Mouse (Mus musculus): ENCODE measurements around the gene Abca9. TPM values are rescaled to one million over a fixed set of nuclear protein-coding genes. Genes with fewer than 3 reads are reported as not detected.

Abca9 gene
- 6.3 and 6.8 TPM in 2 replicates for polyA plus RNA-seq (2014; fragmentation: Nextera tagmentation; extraction: Ambion mirVana)

- Histone ChIP-seq H3K4me1 (ENCODE audit: insufficient read depth) (0 out of 2 replicates have a peak, but pooled peaks cover 5% of the 10 kb centered on the region), H3K27ac (ENCODE audit: low read depth) (peak within 1 kb of the TSS; percentile 86), H3K4me3 (ENCODE audit: low read depth, low read length) (peak within 1 kb of the TSS; percentile 23), H3K9ac (peak within 1 kb of the TSS; percentile 9; the same call in 1 of the 2 replicates), H3K27me3 (ENCODE audit: insufficient read depth, low read length) (no peaks in the 10 kb centered on the region), H3K9me3 (ENCODE audit: low read depth, low read length) (no peaks in the 10 kb centered on the region), H3K36me3 (ENCODE audit: insufficient read depth) (no peaks in the 10 kb centered on the region), H3K4me2 (peak within 1 kb of the TSS; percentile 52)
- WGBS, result 17% methylated on average over 12 of the region's 12 CpGs
- ATAC-seq (ENCODE audit: insufficient read depth), result peak; percentile 79
- TF ChIP-seq CTCF (IDR thresholded peaks at IDR 0.05; ENCODE audit: low read depth), result no peak
- DNase-seq, result peak; percentile 60
Observed at GRCm38 (mm10) chr11:110167459-110168251, at the start of gene Abca9. Gene Abca9, minus strand, starts transcription at chr11:110168196.

- no peaks in the 10 kb centered on the region for H3K4me1 ChIP-seq (ENCODE audit: insufficient read depth)
- H3K27ac ChIP-seq (ENCODE audit: low read depth), result peak overlapping the region; percentile 56; the same call in 1 of the 2 replicates
- DNase-seq, result peak; percentile 80
- no peak overlapping the region for H3K4me3 ChIP-seq (ENCODE audit: low read depth, low read length)
- peak; percentile 74; the same call in 1 of the 2 replicates for ATAC-seq (ENCODE audit: insufficient read depth)
- H3K27me3 ChIP-seq (ENCODE audit: insufficient read depth, low read length), result no peaks in the 10 kb centered on the region
- no peak overlapping the region for H3K9ac ChIP-seq
- no peaks in the 10 kb centered on the region for H3K9me3 ChIP-seq (ENCODE audit: low read depth, low read length)
- no peaks in the 10 kb centered on the region for H3K36me3 ChIP-seq (ENCODE audit: insufficient read depth)
- H3K4me2 ChIP-seq, result no peak overlapping the region
- no peak for TF ChIP-seq CTCF (IDR thresholded peaks at IDR 0.05; ENCODE audit: low read depth)
Observed at GRCm38 (mm10) chr11:110217118-110217517, 49.1 kb upstream of the Abca9 start.

GRCm38 (mm10) chr11:110203930-110204329 is 35.9 kb upstream of the Abca9 start:
- Histone ChIP-seq H3K27me3 (ENCODE audit: insufficient read depth, low read length) (no peaks in the 10 kb centered on the region), H3K27ac (ENCODE audit: low read depth) (no peak overlapping the region), H3K9ac (no peak overlapping the region), H3K4me3 (ENCODE audit: low read depth, low read length) (no peak overlapping the region), H3K36me3 (ENCODE audit: insufficient read depth) (no peaks in the 10 kb centered on the region), H3K9me3 (ENCODE audit: low read depth, low read length) (no peaks in the 10 kb centered on the region), H3K4me2 (no peak overlapping the region), H3K4me1 (ENCODE audit: insufficient read depth) (no peaks in the 10 kb centered on the region)
- peak; percentile 85 for DNase-seq
- peak; percentile 88 for ATAC-seq (ENCODE audit: insufficient read depth)
- no peak for TF ChIP-seq CTCF (IDR thresholded peaks at IDR 0.05; ENCODE audit: low read depth)
- 44% methylated on average over 5 of the region's 5 CpGs for WGBS

- 82% methylated on average over 3 of the region's 3 CpGs for WGBS
Observed at GRCm38 (mm10) chr11:110198882-110199281, 30.9 kb upstream of the Abca9 start.

GRCm38 (mm10) chr11:110196561-110197306 is 28.7 kb upstream of the Abca9 start:
- no peaks in the 10 kb centered on the region for H3K9me3 ChIP-seq (ENCODE audit: low read depth, low read length)
- peak; percentile 80 for ATAC-seq (ENCODE audit: insufficient read depth)

More at GRCm38 (mm10) chr11:110198882-110199281, 30.9 kb upstream of the Abca9 start:
- Histone ChIP-seq H3K27ac (ENCODE audit: low read depth) (no peak overlapping the region), H3K36me3 (ENCODE audit: insufficient read depth) (no peaks in the 10 kb centered on the region), H3K4me1 (ENCODE audit: insufficient read depth) (no peaks in the 10 kb centered on the region), H3K9ac (no peak overlapping the region), H3K4me2 (no peak overlapping the region), H3K9me3 (ENCODE audit: low read depth, low read length) (no peaks in the 10 kb centered on the region), H3K4me3 (ENCODE audit: low read depth, low read length) (no peak overlapping the region), H3K27me3 (ENCODE audit: insufficient read depth, low read length) (no peaks in the 10 kb centered on the region)
- TF ChIP-seq CTCF (IDR thresholded peaks at IDR 0.05; ENCODE audit: low read depth), result no peak
- DNase-seq, result no peak
- ATAC-seq (ENCODE audit: insufficient read depth), result no peak

GRCm38 (mm10) chr11:110195310-110195709 is 27.3 kb upstream of the Abca9 start:
- Histone ChIP-seq H3K36me3 (ENCODE audit: insufficient read depth) (no peaks in the 10 kb centered on the region), H3K9ac (no peak overlapping the region), H3K4me3 (ENCODE audit: low read depth, low read length) (no peak overlapping the region), H3K27ac (ENCODE audit: low read depth) (no peak overlapping the region), H3K27me3 (ENCODE audit: insufficient read depth, low read length) (no peaks in the 10 kb centered on the region), H3K4me2 (no peak overlapping the region), H3K4me1 (ENCODE audit: insufficient read depth) (no peaks in the 10 kb centered on the region), H3K9me3 (ENCODE audit: low read depth, low read length) (no peaks in the 10 kb centered on the region)
- no peak for DNase-seq
- no peak for TF ChIP-seq CTCF (IDR thresholded peaks at IDR 0.05; ENCODE audit: low read depth)
- 85% methylated on average over 4 of the region's 4 CpGs for WGBS
- ATAC-seq (ENCODE audit: insufficient read depth), result no peak

More at GRCm38 (mm10) chr11:110196561-110197306, 28.7 kb upstream of the Abca9 start:
- 0 out of 2 replicates have a peak overlapping the region, but pooled peaks have one; percentile 4 for H3K27ac ChIP-seq (ENCODE audit: low read depth)
- no peaks in the 10 kb centered on the region for H3K4me1 ChIP-seq (ENCODE audit: insufficient read depth)
- H3K9ac ChIP-seq, result no peak overlapping the region
- DNase-seq, result peak; percentile 80
- H3K27me3 ChIP-seq (ENCODE audit: insufficient read depth, low read length), result no peaks in the 10 kb centered on the region
- no peaks in the 10 kb centered on the region for H3K36me3 ChIP-seq (ENCODE audit: insufficient read depth)
- TF ChIP-seq CTCF (IDR thresholded peaks at IDR 0.05; ENCODE audit: low read depth), result no peak
- no peak overlapping the region for H3K4me3 ChIP-seq (ENCODE audit: low read depth, low read length)
- WGBS, result 56% methylated on average over 8 of the region's 8 CpGs
- H3K4me2 ChIP-seq, result no peak overlapping the region

- ATAC-seq (ENCODE audit: insufficient read depth) (no peak; the same call in 1 of the 2 replicates), DNase-seq (no peak)
- 92% methylated on average over 3 of the region's 3 CpGs for WGBS
Observed at GRCm38 (mm10) chr11:110171212-110171611, 3.2 kb upstream of the Abca9 start.

More at GRCm38 (mm10) chr11:110171212-110171611, 3.2 kb upstream of the Abca9 start:
- H3K27ac ChIP-seq (ENCODE audit: low read depth), result no peak overlapping the region
- H3K4me1 ChIP-seq (ENCODE audit: insufficient read depth), result 0 out of 2 replicates have a peak, but pooled peaks cover 5% of the 10 kb centered on the region
- no peak for TF ChIP-seq CTCF (IDR thresholded peaks at IDR 0.05; ENCODE audit: low read depth)
- H3K9ac ChIP-seq, result no peak overlapping the region
- no peaks in the 10 kb centered on the region for H3K27me3 ChIP-seq (ENCODE audit: insufficient read depth, low read length)
- no peaks in the 10 kb centered on the region for H3K36me3 ChIP-seq (ENCODE audit: insufficient read depth)
- no peaks in the 10 kb centered on the region for H3K9me3 ChIP-seq (ENCODE audit: low read depth, low read length)
- no peak overlapping the region for H3K4me3 ChIP-seq (ENCODE audit: low read depth, low read length)
- H3K4me2 ChIP-seq, result no peak overlapping the region
